Comparison of ENCODE assay signal across 26 mouse cellular contexts in the genomic region with DNA sequence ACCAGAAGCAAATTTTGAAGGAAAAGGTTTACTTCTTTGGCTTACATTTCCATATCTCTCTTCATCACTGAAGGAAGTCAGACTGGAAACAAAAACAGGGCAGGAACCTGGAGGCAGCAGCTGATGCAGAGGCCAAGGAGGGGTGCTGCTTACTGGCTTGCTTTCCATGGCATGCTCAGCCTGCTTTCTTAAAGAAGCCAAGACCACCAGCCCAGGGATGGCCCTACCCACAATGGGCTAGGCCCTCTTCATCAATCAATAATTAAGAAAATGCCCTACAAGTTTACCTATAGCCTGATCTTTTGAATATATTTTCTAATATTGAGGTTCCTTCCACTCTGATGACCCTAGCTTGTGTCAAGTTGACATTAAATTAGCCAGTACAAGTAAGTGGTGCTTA. TPM values are rescaled to one million over a fixed set of nuclear protein-coding genes. Genes with fewer than 3 reads are reported as not detected.
DNase-seq lines count a peak whose midpoint lies in the region; TF ChIP-seq lines count a peak whose summit lies in the region.
"Had no signal": no experiment of that assay in that cellular context is flagged by ENCODE, and none has a peak within 500 bp of the region (broad histone marks: within the 10 kb centered on the region; RNA-seq: fewer than 3 reads in every experiment).

No protein-coding gene starts in this region.

- no peaks in the 10 kb centered on the region for H3K9me3 ChIP-seq in heart, embryonic 10.5 days
- H3K9me3 ChIP-seq: embryonic facial prominence, embryonic 13.5 days; embryonic facial prominence, embryonic 15.5 days; forebrain, embryonic 10.5 days; forebrain, embryonic 12.5 days had no signal

- no peaks in the 10 kb centered on the region for H3K27me3 ChIP-seq in heart, adult 2 months (ENCODE audit: control insufficient read depth, insufficient read depth, low read length)
- no peaks in the 10 kb centered on the region for H3K27me3 ChIP-seq in heart, embryonic 10.5 days (ENCODE audit: insufficient read depth, poor library complexity, severe bottlenecking)
- H3K27me3 ChIP-seq: CH12.LX; embryonic facial prominence, embryonic 13.5 days; embryonic facial prominence, embryonic 15.5 days; forebrain, embryonic 12.5 days; Patski had no signal

- H3K4me3 ChIP-seq in gastrocnemius, adult 2 months: no peak overlapping the region
- H3K4me3 ChIP-seq in heart, adult 2 months: no peak overlapping the region
- no peak overlapping the region for H3K4me3 ChIP-seq in heart, embryonic 10.5 days
- H3K4me3 ChIP-seq in brown adipose tissue, adult 24 weeks (ENCODE audit: insufficient read depth, low read depth, low read length): no peak overlapping the region
- H3K4me3 ChIP-seq: embryonic facial prominence, embryonic 13.5 days; embryonic facial prominence, embryonic 15.5 days; erythroblast, embryonic 14.5 days; forebrain, embryonic 10.5 days; forebrain, embryonic 12.5 days had no signal

- H3K9ac ChIP-seq in heart, adult 2 months (ENCODE audit: low read depth, low read length): no peak overlapping the region
- H3K9ac ChIP-seq: embryonic facial prominence, embryonic 13.5 days; embryonic facial prominence, embryonic 15.5 days; forebrain, embryonic 12.5 days had no signal

- no peak for TF ChIP-seq EP300 in heart, adult 2 months (IDR thresholded peaks at IDR 0.05; ENCODE audit: insufficient read depth, low read depth, low read length)

- no peak for TF ChIP-seq CTCF in gastrocnemius, adult 2 months (IDR thresholded peaks at IDR 0.05)
- no peak for TF ChIP-seq CTCF in heart, adult 2 months (IDR thresholded peaks at IDR 0.05)

- H3K36me3 ChIP-seq in heart, adult 2 months (ENCODE audit: control insufficient read depth, insufficient read depth, low read length): no peaks in the 10 kb centered on the region
- no peaks in the 10 kb centered on the region for H3K36me3 ChIP-seq in heart, embryonic 10.5 days
- H3K36me3 ChIP-seq: embryonic facial prominence, embryonic 13.5 days; embryonic facial prominence, embryonic 15.5 days; forebrain, embryonic 10.5 days; forebrain, embryonic 12.5 days; G1E had no signal

- peak overlapping the region; percentile 38; the same call in 1 of the 2 replicates for H3K27ac ChIP-seq in gastrocnemius, adult 2 months
- peak overlapping the region; percentile 69 for H3K27ac ChIP-seq in heart, adult 2 months
- no peak overlapping the region for H3K27ac ChIP-seq in heart, embryonic 10.5 days
- peak overlapping the region; percentile 70 for H3K27ac ChIP-seq in brown adipose tissue, adult 24 weeks (replicated peaks; ENCODE audit: low read depth, low read length)
- H3K27ac ChIP-seq: embryonic facial prominence, embryonic 13.5 days; embryonic facial prominence, embryonic 15.5 days; forebrain, embryonic 10.5 days; forebrain, embryonic 12.5 days had no signal

- no peak for TF ChIP-seq POLR2A in heart, adult 2 months (IDR thresholded peaks at IDR 0.05; ENCODE audit: insufficient read depth, low read depth, low read length)

- DNase-seq in gastrocnemius, adult 2 months: no peak
- DNase-seq in gastrocnemius, postnatal 4 days (ENCODE audit: low spot score in 2 of 2): no peak
- no peak for DNase-seq in heart, adult 2 months
- DNase-seq in heart, embryonic 10.5 days (ENCODE audit: low spot score): no peak
- DNase-seq: adrenal gland, adult 8-10 months; adrenal gland, postnatal 14 days; adrenal gland, postnatal 36 days; B cell, adult 2 months; cerebellum, adult 11 months; cerebellum, adult 18-20 months; cerebellum, adult 8-10 months; cerebellum, adult 9-11 months; cerebellum, postnatal 14 days; cerebellum, postnatal 36 days; embryo, embryonic 11 days had no signal

- no peaks in the 10 kb centered on the region for H3K79me2 ChIP-seq in heart, adult 2 months (replicated peaks; ENCODE audit: control insufficient read depth, insufficient read depth, low read length)

- H3K4me1 ChIP-seq in heart, adult 2 months (ENCODE audit: control insufficient read depth, insufficient read depth, low read length): peaks cover 5% of the 10 kb centered on the region
- no peaks in the 10 kb centered on the region for H3K4me1 ChIP-seq in heart, embryonic 10.5 days
- H3K4me1 ChIP-seq in brown adipose tissue, adult 24 weeks (ENCODE audit: control insufficient read depth, insufficient read depth, insufficient read length, low read length): peaks cover 4% of the 10 kb centered on the region
- H3K4me1 ChIP-seq: embryonic facial prominence, embryonic 13.5 days; embryonic facial prominence, embryonic 15.5 days; forebrain, embryonic 10.5 days; forebrain, embryonic 12.5 days had no signal

- intact Hi-C loops in gastrocnemius, adult 2 months (cut with DNase I): loop anchor here (5.0 kb wide), 1 partner anchor 85 kb away; no protein-coding TSS in a partner anchor
- intact Hi-C loops in heart, adult 2 months (cut with DNase I): loop anchor here (2.0 kb wide), 2 partner anchors 30 to 94 kb away; no protein-coding TSS in a partner anchor

RNA-seq across cellular contexts. Expression of gene Adgrl4, which starts 20.8 kb away (rescaled TPM):
- 10 to 100 TPM; 22.1 to 27.4 TPM for total RNA-seq in gastrocnemius, adult 2 months (2021)
- total RNA-seq in gastrocnemius, postnatal 4 days (2021): 10 to 100 TPM; 27.7 to 31.0 TPM
- 10 to 100 TPM; 69.0 to 77.3 TPM for total RNA-seq in heart, adult 2 months (2021)
- 23.9 and 49.1 TPM in 2 replicates for polyA plus RNA-seq in heart, adult 2 months (2012; rRNA removed)
- 7.9 and 9.2 TPM in 2 replicates for polyA plus RNA-seq in heart, embryonic 10.5 days (2016; fragmentation: Nextera tagmentation; extraction: Ambion mirVana)
- 25.6 and 34.0 TPM in 2 replicates for polyA plus RNA-seq in brown adipose tissue, adult 24 weeks (2012; ENCODE audit: insufficient read depth, insufficient read length, missing spikeins)
- total RNA-seq: CH12.LX had no signal
- polyA plus RNA-seq: activated CD4-positive, CD25-positive, alpha-beta regulatory T cell, adult 4 months; CD4-positive, CD25-positive, alpha-beta regulatory T cell, adult 4 months; erythroblast, embryonic 14.5 days; G1E; Patski had no signal
